Mouse (Mus musculus) layer of hippocampus, postnatal 36 days (tissue): ENCODE measurements around the gene Tiparp. TPM values are rescaled to one million over a fixed set of nuclear protein-coding genes. Genes with fewer than 3 reads are reported as not detected.

Experiments
- DNase-seq, 2 experiments: peaks; one replicate each; pipeline ENCODE4 v3.0.0; 2022
- total RNA-seq, 2 experiments: library from RNA; stranded (reverse); gene quantifications; 2 replicates each; pipeline ENCODE4 v1.2.3; 2021

Tiparp gene
- total RNA-seq, result 10 to 100 TPM; 17.7 to 19.2 TPM

DNA sequence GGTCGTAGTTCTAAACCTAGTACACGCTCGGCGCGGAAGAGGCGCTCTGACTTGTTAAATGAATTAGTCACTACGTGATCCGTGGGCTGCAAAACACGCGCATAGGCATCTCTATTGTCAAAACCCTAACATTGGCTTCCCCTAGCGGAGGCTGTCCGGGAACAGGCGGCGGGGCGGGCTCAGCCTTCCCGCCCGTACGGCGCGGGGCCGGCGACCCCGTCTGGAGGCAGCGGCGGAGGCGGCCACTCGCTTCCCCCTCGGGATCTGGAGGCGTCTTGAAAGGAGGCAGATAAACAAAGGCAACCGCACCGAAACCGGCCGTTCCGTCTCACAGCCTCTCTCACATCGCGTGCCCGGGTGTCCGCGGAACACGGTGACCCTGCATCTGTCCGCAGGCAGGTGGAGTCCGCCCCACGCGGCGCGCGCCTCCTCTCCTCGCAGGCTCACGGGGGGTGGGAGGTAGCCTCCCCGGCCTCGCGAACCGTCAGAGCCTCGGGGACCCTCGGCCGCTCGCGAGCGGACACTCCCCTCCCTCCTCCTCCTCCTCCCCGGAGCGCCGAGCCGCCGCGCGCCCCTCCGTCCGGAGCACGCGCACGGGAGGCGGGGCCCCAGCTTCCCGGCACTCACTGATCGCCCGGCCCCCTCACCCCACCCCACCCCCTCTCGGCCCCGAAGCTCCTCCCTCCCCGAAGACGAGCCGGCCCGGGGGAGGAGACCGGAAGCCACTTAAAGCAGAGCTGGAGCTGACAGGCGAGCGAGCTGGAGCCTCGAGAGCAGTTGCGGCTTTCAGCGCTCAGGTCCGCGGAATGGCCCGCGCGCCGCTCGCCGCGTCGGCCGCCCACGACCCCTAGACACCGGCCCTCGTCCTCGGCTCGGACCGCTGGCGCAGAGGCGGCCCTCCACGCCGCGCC lies at the start of gene Tiparp:
Gene Tiparp, plus strand, starts transcription at position 720 of the 911 bp plus-strand sequence.
- DNase-seq, result peak; percentile 88 to 89

DNA sequence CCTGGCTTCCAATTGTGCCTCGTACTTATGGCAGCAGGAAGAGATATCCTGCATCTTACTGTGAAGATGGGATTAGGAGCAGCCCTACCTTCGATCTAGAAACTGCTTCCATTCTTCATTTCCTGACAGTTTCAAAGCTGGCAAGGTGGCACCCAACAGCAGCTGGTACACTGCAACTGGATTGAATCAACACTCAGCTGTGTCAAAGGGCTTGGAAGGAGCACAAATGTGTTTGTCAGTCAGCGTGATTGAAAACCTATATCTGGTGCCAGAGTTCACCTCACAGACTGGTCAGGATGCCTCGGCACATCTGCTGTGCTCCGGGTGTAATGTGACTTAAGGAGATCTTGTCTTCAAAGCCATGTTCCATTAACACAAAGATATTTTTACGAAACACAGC lies 47.5 kb upstream of the Tiparp start:
- no peak for DNase-seq

DNA sequence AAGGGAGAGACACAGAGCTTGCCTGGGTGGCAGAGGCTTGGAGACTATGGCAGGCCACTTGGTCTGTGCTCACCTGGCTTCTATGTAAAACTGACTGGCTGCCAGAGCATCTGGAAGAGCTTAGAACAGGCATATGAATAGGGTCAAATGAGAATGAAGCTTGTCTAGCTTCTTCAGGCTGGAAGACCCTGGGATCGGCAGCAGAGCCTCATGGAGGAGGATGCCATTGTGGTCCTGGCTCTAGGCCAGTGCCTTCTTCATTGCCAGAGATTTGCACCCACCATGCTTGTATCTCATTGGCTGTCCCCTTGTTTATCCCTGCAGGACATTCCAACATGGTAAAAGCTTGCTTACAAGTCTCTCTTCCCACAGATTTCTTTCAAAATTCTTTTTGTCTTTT lies 45.9 kb upstream of the Tiparp start:
- DNase-seq, result no peak

DNA sequence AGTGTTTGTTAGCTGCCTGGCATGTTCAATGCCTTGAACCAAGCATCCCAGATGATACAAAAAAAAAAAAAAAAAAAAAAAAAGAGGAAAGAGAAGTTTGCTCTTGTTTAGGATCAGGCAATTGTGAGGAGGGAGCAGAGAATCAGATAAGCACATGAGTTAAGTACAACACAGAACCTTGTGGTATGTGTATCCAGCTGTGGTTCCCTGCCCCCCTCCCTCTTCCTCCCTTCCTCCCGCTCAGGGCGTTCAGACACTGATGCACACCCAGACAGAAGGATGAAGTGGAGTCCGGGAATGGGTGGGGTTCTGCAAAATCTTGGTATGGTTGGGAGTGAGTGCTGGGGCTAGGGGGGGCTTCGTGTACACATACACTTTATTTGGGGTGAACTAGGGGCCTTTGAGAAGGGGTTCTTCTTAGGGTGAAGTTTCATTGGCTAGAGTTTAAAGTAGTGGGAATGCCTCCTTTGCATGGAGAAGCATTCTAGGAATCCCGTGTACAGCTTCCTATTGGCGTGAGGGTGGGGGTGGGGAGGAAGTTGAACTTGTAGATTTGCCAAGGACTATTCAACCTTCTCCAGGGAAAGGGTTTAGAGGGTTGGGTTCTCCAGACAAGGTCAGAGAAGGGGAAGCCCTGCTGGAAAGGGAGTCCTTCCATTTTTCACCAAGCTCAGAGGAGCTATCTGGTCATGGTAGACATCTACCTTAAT lies 45.4 kb upstream of the Tiparp start:
- DNase-seq, result no peak

GRCm38 (mm10) chr3:65484161-65484733 lies 44.0 kb upstream of the Tiparp start:
- DNase-seq, result no peak

GRCm38 (mm10) chr3:65487419-65488088 lies 40.7 kb upstream of the Tiparp start:
- DNase-seq, result no peak

DNA sequence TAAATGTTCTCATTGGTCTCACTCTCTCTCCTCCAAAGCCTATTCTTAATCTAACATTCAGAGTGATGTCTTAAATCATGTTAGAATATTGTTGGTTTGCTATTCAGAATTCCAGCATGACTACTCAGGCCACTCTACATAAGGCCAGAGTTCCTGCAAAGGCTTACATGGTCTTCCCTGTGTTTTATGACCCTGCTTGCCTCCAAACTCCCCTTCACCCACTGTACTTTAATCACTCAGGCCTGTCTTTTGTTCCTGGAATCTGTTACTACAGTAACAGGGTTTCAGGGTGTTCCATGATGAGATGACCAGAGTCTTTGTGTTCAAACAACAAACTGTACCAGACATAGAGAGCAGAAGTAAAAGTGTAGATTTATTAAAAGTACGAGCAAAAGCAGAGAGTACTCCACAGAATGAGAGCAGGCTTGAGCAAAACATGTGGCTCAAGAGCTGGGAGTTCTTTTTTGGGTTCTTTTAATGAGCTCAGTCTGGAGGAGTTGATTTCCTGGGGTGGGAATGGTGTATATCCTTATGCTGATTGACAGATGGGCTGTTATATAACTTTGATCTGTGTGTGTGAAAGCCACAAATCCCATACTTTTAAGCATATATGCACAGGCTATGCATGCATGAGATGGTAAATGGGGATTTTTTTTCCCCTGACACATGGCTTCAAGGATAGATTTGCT lies 39.5 kb upstream of the Tiparp start:
- no peak for DNase-seq

DNA sequence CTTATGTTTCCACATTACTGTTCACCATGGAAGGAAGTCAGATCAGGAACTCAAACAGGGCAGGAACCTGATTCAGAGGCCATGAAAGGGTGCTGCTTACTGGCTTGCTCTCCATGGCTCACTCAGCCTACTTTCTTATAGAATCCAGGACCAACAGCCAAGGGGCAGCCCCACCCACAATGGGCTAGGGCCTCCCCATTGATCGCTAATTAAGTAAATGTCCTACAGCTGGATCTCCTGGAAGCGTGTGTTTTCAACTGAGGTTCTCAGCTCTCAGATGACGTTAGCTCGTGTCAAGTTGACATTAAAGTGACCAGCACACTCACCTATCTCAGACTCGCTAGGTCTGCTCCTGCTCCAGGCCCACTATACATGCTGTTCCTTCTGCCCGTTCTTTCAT lies 38.6 kb upstream of the Tiparp start:
- no peak for DNase-seq

- peak in 1 of 2 experiments; percentile 20 for DNase-seq
These were observed 33.9 kb upstream of the Tiparp start for GRCm38 (mm10) chr3:65494291-65494763.

DNA sequence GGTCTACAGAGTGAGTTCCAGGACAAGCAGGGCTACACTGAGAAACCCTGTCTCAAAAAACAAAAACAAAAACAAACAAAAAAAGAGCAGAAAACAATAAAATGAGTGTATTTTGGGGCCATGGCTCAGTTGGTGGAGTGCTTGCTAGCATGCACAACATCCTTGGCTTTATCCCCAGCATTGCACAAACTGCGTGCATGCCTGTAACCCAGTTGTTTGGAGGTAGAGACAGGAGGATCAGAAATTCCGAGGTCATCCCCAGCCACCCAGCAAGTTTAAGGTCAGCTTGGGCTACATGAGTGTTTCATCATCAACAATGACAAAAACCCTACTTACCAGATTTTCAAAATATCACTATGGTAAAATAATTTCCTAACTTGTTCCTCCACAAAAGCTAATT lies 20.4 kb upstream of the Tiparp start:
- no peak for DNase-seq

DNA sequence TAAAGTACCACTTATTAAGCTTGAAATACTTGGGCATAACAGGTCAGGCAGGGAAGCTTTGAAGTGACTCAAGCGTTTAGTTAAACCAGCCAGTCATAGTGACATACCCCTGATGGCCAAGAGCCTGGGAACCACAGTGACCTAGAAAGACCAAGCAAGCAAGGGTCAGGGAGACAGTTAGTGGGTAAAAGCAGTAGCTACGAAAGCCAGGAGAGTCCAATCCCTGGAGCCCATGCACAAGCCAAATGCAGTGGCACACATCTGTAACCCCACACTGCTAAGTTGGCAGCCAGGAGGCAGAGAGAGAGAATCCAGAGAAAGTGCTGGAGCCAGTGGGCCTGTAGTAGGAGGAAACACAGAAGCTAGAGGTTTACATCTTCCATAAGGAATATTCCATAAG lies 17.6 kb upstream of the Tiparp start:
- no peak for DNase-seq

DNA sequence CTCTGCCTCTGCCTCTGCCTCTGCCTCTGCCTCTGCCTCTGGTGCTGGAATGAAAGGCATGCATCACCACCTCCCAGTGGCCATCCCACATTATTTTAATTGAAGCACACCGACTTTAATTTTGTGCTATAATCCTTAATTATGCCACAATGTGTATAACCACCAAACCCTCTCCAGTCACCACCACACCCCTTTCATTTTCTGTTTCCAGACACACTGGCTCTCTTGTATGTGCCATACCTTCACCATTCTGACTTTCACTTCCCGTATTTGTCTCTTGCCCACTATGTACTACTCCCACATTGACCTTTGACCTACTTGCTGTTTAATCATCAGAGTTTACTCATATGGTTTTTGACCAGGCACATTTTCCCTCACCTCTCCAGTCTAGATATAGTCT lies 12.5 kb upstream of the Tiparp start:
- DNase-seq, result no peak

- DNase-seq, result no peak
These were observed 11.7 kb upstream of the Tiparp start for GRCm38 (mm10) chr3:65516526-65516925.

DNA sequence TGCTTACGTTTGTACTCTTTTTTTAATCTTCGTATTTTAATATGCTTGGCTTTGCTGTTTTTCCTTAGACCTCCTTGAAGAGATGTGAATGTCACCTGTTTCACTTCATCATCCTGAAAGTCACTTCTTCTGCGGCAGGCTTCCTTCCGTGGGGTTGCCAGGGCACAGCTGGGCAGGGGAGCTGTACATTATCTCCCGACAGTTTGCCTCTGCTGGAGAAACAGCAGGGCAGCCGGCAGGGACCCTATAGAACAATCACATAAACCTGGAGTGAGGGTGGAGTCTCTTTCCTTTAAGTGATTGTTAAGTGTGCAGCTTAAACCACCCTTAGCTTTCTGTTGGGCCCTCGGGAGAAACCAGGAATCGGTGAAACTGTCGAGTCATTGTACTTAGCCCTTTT lies 11.1 kb upstream of the Tiparp start:
- DNase-seq, result no peak

- no peak for DNase-seq
These were observed 10.3 kb upstream of the Tiparp start for GRCm38 (mm10) chr3:65517747-65518527.

- DNase-seq, result no peak
These were observed 6.8 kb upstream of the Tiparp start for GRCm38 (mm10) chr3:65521391-65521790.

DNA sequence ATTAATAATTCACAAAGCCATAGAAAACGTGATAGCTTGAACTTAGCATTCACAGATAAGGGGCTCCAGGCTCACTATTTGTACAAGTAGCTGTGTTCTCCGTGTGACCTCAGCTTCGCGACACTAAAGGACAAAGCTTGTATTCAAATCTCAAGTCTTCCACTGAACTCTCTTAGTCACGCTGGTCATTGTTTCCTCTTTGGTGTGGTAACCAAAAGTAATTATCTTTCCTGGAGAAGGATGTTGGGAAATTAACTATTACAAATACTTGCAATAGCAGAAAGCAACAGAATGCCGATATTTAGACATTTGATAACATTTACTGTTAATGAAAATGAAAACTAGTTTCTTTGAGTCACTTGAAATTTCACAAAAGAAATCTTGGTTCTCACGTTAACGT lies 4.8 kb upstream of the Tiparp start:
- no peak for DNase-seq

DNA sequence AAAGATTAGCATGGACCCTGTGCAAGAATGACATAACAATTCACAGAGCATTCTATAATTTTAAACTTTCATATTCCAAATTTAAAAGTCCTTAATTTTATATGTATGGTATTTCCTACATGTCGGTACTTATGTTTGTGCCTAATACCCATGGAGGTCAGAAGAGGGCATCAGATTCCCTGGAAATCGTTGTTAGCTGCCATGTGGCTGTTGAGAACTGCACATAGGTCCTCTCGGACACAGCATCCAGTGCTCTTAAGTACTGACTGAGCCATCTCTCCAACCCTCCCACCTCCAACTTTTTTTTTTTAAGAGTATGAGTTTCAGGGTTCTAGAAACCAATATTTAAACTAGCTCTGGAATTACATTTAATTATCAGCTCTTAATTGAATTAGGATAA lies 2.5 kb upstream of the Tiparp start:
- DNase-seq, result no peak

DNA sequence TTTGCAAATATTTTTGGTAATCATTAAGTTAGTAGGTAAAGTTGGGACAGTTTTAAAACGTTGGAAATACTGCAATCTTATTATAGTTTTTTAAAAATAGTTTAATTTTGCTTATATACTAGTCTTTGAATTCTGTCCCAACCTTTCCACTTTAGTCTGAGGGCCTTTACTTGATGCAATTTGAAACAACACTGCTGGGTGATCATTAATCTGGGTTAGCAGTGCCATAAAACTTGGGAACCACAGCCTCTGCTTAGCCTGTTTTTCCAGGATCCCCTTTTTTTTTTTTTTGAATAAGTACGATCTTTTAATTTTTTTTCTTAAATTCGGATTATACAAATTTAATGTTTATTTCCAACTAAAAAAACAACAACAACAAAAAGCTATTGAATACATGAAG lies 1.0 kb upstream of the Tiparp start:
- no peak for DNase-seq

GRCm38 (mm10) chr3:65528614-65529470 lies 632 bp downstream of the Tiparp start:
- peak; percentile 57 to 65 for DNase-seq
